Mouse (Mus musculus): Measurements from ENCODE around the gene Tubb2a. TPM values are rescaled to one million over a fixed set of nuclear protein-coding genes. Genes with fewer than 3 reads are reported as not detected.
A peak's percentile ranks its signal among the peaks of the same experiment; 100 is the strongest.
"Not testable (repeated sequence)": the region's sequence is repeated elsewhere in the genome, so short reads cannot be mapped to it uniquely, and the experiment has no call there.

The Tubb2a gene
- total and polyA plus RNA-seq, 2 experiments from 2014 or later = 3,562 to 6,578 TPM

DNA sequence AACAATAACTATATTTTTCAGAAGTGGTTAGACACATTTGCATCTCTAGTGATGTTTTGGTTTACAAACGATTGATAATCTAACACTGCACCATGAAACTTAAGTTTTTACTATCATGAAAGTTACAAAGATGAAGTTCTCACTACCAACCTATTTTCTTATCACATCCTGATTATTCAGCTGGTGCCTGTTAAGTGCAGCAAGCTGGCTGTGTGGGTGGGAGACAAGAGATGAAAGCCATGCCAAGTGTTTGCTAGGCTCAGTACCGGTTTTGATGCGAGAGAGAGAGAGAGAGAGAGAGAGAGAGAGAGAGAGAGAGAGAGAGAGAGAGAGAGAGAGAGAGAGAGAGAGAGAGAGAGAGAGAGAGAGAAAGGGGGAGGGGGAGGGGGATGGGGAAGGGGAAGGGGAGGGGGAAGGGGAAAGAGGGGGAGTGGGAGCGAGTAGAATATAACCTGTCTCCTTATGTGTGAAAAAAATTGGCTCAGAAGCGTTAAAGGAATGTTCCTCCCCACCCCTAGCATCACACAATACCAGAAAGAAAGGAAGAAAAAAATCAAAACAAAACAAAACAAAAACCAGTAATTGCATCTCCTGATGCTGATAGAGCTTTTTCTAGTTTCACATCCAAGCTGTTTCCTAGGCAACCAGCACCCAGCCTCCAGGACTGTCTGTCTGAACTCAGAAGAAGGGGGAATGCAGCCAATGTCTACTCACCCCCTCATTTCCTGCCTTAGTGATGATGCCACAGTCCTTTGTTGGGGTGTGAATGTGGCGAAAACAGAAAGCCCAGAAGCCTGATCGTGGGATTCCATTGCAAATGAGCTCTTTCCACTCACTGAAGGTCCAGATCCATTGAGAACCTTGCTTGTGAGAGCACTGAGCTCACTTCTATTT lies 18.0 kb upstream of the Tubb2a start:
- TF ChIP-seq CTCF (IDR thresholded peaks at IDR 0.05; ENCODE audit: low read depth) = no peak
- ATAC-seq (peak; percentile 98), DNase-seq (ENCODE audit: low spot score) (peak; percentile 90)
- 0 out of 2 replicates have a peak overlapping the region, but pooled peaks have one; percentile 13 for H3K9ac ChIP-seq (replicated peaks; ENCODE audit: low read length)
- no peaks in the 10 kb centered on the region for H3K36me3 ChIP-seq (ENCODE audit: insufficient read depth, low read length)
- peaks cover 16% of the 10 kb centered on the region; the same call in 1 of the 2 replicates for H3K4me1 ChIP-seq (ENCODE audit: insufficient read depth, low read length)
- 15% methylated on average over 6 of the region's 7 CpGs for WGBS
- peak overlapping the region; percentile 83 for H3K27ac ChIP-seq
- H3K9me3 ChIP-seq (ENCODE audit: low read length) = no peaks in the 10 kb centered on the region
- peak overlapping the region; percentile 27 for H3K4me2 ChIP-seq (ENCODE audit: low read depth, low read length)
- H3K27me3 ChIP-seq (ENCODE audit: insufficient read depth, low read length) = no peaks in the 10 kb centered on the region
- no peak overlapping the region for H3K4me3 ChIP-seq (ENCODE audit: low read length)

- Histone ChIP-seq H3K27ac (peak overlapping the region; percentile 89), H3K9me3 (ENCODE audit: low read length) (no peaks in the 10 kb centered on the region), H3K4me3 (ENCODE audit: low read length) (no peak overlapping the region), H3K36me3 (ENCODE audit: insufficient read depth, low read length) (no peaks in the 10 kb centered on the region), H3K4me2 (ENCODE audit: low read depth, low read length) (peak overlapping the region; percentile 21), H3K27me3 (ENCODE audit: insufficient read depth, low read length) (no peaks in the 10 kb centered on the region), H3K9ac (replicated peaks; ENCODE audit: low read length) (peak overlapping the region; percentile 30; the same call in 1 of the 2 replicates), H3K4me1 (ENCODE audit: insufficient read depth, low read length) (peaks cover 21% of the 10 kb centered on the region)
- no peak for ATAC-seq
- DNase-seq (ENCODE audit: low spot score) = no peak
- no peak for TF ChIP-seq CTCF (IDR thresholded peaks at IDR 0.05; ENCODE audit: low read depth)
- 28% methylated on average over 3 of the region's 3 CpGs for WGBS
Measured at GRCm38 (mm10) chr13:34089358-34089757, 11.6 kb upstream of the Tubb2a start.

GRCm38 (mm10) chr13:34088871-34089288 lies 11.1 kb upstream of the Tubb2a start:
- H3K4me2 ChIP-seq (ENCODE audit: low read depth, low read length) = peak overlapping the region; percentile 21
- peak overlapping the region; percentile 30; the same call in 1 of the 2 replicates for H3K9ac ChIP-seq (replicated peaks; ENCODE audit: low read length)
- ATAC-seq (peak; percentile 86), DNase-seq (ENCODE audit: low spot score) (peak; percentile 58)
- no peaks in the 10 kb centered on the region for H3K27me3 ChIP-seq (ENCODE audit: insufficient read depth, low read length)
- no peaks in the 10 kb centered on the region for H3K36me3 ChIP-seq (ENCODE audit: insufficient read depth, low read length)
- H3K4me3 ChIP-seq (ENCODE audit: low read length) = no peak overlapping the region
- no peaks in the 10 kb centered on the region for H3K9me3 ChIP-seq (ENCODE audit: low read length)
- WGBS = 27% methylated on average over 7 of the region's 7 CpGs
- peak overlapping the region; percentile 89 for H3K27ac ChIP-seq
- TF ChIP-seq CTCF (IDR thresholded peaks at IDR 0.05; ENCODE audit: low read depth) = no peak
- peaks cover 21% of the 10 kb centered on the region for H3K4me1 ChIP-seq (ENCODE audit: insufficient read depth, low read length)

DNA sequence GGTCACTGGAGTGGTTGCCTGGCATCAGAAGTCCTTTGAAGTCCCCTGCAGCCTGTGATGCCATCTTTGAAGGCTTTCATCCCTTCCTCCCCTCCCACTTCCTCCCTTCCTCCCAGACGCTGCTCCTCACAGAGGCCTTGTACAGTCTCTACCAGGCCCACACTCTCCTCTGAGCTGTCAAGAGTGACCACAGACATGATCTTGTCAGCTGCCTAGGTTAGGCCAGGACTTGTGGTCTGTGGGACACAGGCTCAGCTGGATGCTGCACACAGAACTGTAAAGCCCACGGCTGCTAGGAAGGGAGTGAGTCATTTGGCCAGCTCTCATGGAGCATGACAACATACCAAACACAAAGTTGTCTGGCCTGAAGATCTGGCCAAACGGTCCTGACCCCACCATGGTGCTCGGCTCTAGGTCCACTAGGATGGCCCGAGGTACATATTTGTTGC lies 10.4 kb upstream of the Tubb2a start:
- not testable (repeated sequence) for H3K4me3 ChIP-seq (ENCODE audit: low read length); H3K9ac ChIP-seq (replicated peaks; ENCODE audit: low read length)
- ATAC-seq = peak; percentile 37

DNA sequence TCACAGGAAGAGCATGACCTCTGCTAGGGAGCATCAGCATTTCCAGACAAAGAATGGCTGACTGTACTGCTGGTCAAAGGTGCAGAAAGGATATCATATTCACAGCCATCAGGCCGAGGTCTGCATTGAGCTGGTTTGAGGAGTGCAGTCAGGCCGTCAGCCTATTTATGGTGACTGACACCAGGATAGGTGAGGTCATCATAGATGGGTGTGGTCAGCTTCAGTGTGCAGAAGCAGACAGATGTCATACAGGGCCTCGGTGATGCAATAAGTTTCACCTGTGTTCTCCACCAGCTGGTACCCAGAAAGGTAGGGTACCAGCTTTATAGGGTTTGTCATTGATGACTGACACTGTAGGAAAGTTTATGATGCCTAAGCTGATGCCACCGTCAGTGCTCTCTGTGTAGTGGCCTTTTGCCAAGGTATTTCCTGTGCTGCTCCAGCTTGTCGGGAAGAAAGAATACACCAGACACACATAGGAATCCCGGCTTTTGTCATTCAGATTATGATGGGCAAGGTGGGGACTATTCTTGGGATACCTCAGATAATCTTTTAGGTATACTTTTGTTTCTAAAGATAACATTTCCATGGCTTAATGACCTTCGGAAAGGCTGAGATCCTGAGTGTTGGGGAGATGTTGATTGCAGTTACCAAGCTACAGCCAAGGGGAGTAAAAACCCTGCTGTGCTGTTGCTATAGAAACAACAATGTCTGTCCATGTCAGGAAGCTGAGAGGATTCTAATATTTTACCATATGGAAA lies 9.4 kb upstream of the Tubb2a start:
- peaks cover 21% of the 10 kb centered on the region for H3K4me1 ChIP-seq (ENCODE audit: insufficient read depth, low read length)
- no peaks in the 10 kb centered on the region for H3K9me3 ChIP-seq (ENCODE audit: low read length)
- no peak overlapping the region for H3K4me3 ChIP-seq (ENCODE audit: low read length)
- DNase-seq (ENCODE audit: low spot score) (peak; percentile 81), ATAC-seq (peak; percentile 54)
- no peaks in the 10 kb centered on the region for H3K36me3 ChIP-seq (ENCODE audit: insufficient read depth, low read length)
- WGBS = 25% methylated on average over 7 of the region's 7 CpGs
- TF ChIP-seq CTCF (IDR thresholded peaks at IDR 0.05; ENCODE audit: low read depth) = no peak
- H3K4me2 ChIP-seq (ENCODE audit: low read depth, low read length) = 0 out of 2 replicates have a peak overlapping the region, but pooled peaks have one; percentile 16
- no peaks in the 10 kb centered on the region for H3K27me3 ChIP-seq (ENCODE audit: insufficient read depth, low read length)
- peak overlapping the region; percentile 89 for H3K27ac ChIP-seq
- no peak overlapping the region for H3K9ac ChIP-seq (replicated peaks; ENCODE audit: low read length)

More for the DNA sequence above, 10.4 kb upstream of the Tubb2a start:
- H3K27ac ChIP-seq = peak overlapping the region; percentile 89
- 0 out of 2 replicates have a peak overlapping the region, but pooled peaks have one; percentile 16 for H3K4me2 ChIP-seq (ENCODE audit: low read depth, low read length)
- not testable (repeated sequence) for H3K27me3 ChIP-seq (ENCODE audit: insufficient read depth, low read length); H3K9me3 ChIP-seq (ENCODE audit: low read length); DNase-seq (ENCODE audit: low spot score); H3K36me3 ChIP-seq (ENCODE audit: insufficient read depth, low read length)
- H3K4me1 ChIP-seq (ENCODE audit: insufficient read depth, low read length) = peaks cover 21% of the 10 kb centered on the region
- 31% methylated on average over 5 of the region's 5 CpGs for WGBS

DNA sequence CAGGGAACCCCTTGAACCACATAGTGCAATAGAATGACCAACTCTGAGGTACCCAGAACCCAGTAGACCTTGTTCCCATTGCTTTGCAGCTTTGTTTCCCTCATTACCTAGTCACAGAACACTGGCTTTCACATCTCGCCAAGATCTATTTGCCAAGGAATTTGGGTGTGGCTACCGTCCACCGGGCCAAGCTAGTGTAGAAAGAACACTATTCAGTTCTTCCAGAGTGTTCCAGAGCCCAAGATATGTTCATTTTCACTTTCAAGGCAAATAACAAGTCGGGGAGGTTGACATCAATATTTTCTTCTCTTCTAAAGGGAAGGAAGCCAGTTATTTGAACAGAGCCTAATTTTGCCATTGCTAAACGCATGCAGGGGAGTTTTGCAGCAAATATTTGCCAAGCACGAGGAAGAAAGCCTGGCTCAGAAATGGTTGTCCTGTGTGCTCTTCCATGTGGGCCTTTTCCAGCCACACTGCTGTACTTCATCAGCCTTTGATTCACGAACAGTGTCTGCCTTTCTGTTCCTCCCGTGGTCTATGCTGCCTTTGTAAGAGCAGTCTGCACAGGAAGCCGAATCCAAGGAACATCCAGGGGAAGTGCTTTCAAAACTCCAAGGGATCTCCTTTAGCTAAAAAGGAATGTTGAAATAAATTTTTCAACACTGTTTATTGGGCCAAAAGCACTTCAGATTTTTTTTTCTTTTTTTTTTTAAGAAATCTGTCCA lies 6.4 kb upstream of the Tubb2a start:
- DNase-seq (ENCODE audit: low spot score) (peak; percentile 34), ATAC-seq (no peak)
- Histone ChIP-seq H3K27me3 (ENCODE audit: insufficient read depth, low read length) (no peaks in the 10 kb centered on the region), H3K36me3 (ENCODE audit: insufficient read depth, low read length) (no peaks in the 10 kb centered on the region), H3K4me3 (ENCODE audit: low read length) (no peak overlapping the region), H3K27ac (peak overlapping the region; percentile 49), H3K9ac (replicated peaks; ENCODE audit: low read length) (no peak overlapping the region), H3K4me2 (ENCODE audit: low read depth, low read length) (no peak overlapping the region), H3K4me1 (ENCODE audit: insufficient read depth, low read length) (peaks cover 21% of the 10 kb centered on the region), H3K9me3 (ENCODE audit: low read length) (no peaks in the 10 kb centered on the region)
- 58% methylated on average over 9 of the region's 9 CpGs for WGBS
- no peak for TF ChIP-seq CTCF (IDR thresholded peaks at IDR 0.05; ENCODE audit: low read depth)
